Mouse (Mus musculus) adrenal gland, adult 8-10 months (tissue): ENCODE measurements around the gene Ak5. TPM values are rescaled to one million over a fixed set of nuclear protein-coding genes. Genes with fewer than 3 reads are reported as not detected.
A peak's percentile ranks its signal among the peaks of the same experiment; 100 is the strongest.
"Not testable (repeated sequence)": the region's sequence is repeated elsewhere in the genome, so short reads cannot be mapped to it uniquely, and the experiment has no call there.

Experiments used
- DNase-seq: peaks from one replicate; pipeline ENCODE4 v3.0.0; 2022
- total RNA-seq, 4 experiments: library from RNA; stranded (reverse); gene quantifications; 2 replicates each; pipeline ENCODE4 v1.2.4; 2022

The Ak5 gene
- total RNA-seq, 4 experiments from 2014 or later: 3.3 to 4.9 (median 4.7) TPM

GRCm38 (mm10) chr3:152625061-152625820, 42.9 kb downstream of the Ak5 start:
- DNase-seq: peak; percentile 10

GRCm38 (mm10) chr3:152620534-152620933, 47.6 kb downstream of the Ak5 start:
- DNase-seq: no peak

DNA sequence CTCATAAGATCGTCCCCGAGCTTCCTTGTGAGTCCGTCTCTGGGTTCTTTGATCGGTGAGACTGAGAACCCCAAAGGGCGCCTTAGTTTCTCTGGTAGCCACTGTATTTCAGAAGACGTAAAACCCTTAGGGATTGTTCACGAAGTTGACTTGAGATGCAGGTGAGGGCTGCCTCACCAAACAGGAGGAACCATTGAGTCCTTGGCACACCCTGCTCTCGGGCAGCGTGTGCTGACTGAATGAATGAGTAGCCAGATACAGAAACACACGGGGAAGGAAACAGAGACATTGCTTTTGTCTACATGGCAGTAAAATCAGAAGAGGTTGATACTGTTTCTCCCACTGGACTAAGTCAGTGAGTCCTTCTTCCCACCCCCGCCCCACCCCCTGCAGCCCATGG, 48.1 kb downstream of the Ak5 start:
- no peak for DNase-seq

- DNase-seq: no peak
Observed at GRCm38 (mm10) chr3:152609076-152609475, 59.1 kb downstream of the Ak5 start.

- DNase-seq: no peak
Observed at GRCm38 (mm10) chr3:152605849-152606248, 62.3 kb downstream of the Ak5 start.

- no peak for DNase-seq
Observed at GRCm38 (mm10) chr3:152599679-152600078, 68.5 kb downstream of the Ak5 start.

- no peak for DNase-seq
Observed at GRCm38 (mm10) chr3:152596406-152597050, 71.6 kb downstream of the Ak5 start.

GRCm38 (mm10) chr3:152592767-152593425, 75.3 kb downstream of the Ak5 start:
- DNase-seq: no peak

- no peak for DNase-seq
Observed at GRCm38 (mm10) chr3:152590491-152590890, 77.7 kb downstream of the Ak5 start.

- not testable (repeated sequence) for DNase-seq
Observed at GRCm38 (mm10) chr3:152589101-152589500, 79.1 kb downstream of the Ak5 start.

DNA sequence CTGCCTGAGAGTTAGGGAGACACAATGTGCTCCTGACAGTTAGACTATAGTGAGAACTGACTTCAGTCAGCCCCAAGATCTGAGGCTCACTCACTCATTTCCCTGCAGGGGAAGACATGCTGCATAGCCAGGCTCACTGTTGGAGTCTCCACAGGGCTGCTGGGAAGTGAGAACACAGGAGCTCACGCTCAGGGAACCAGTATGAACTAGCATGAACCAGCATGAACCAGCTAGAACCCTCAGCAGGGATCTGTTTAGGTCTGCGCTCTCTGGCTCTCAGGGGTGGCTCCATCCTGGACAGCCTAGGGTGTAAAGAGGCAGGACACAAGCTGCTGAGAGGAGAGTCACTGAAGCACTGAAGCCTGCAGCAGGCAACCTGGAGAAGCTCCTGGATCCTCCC, 81.2 kb downstream of the Ak5 start:
- DNase-seq: no peak

GRCm38 (mm10) chr3:152586191-152586590, 82.0 kb downstream of the Ak5 start:
- DNase-seq: no peak

DNA sequence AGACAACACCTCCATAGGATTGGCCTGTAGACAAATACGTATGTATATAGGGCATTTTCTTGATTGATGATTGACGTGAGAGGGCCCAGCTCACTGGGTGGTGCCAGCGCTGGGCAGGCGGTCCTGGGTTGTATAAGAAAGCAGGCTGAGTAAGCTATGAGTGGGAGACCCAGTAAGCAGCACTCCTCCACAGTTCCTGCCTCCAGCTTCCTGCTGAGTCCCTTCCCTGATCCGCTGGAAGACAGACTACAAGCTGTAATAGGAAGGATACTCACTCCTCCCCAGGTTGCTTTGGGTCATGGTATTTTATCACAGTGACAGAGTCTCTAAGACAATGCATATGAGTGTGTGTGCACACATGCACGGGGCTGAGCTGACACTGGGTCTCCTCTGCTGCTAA, 82.6 kb downstream of the Ak5 start:
- no peak for DNase-seq

DNA sequence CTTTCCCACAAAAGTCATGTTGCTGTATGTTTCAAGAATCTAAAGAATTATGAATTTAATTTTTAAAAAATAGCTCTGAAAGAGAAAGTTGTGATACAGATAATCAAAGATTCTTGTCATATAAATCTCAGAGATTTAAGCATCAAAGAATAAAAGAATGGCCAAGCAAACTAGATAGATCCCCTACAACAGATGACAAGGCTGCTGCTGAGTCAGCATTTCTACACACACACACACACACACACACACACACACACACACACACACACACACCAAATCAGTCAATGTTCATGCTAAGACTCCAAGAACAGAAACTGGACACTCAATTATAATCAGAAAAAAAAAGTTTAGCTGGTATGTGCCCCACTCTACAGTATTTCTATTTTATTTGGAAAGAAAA, 85.1 kb downstream of the Ak5 start:
- DNase-seq: no peak

DNA sequence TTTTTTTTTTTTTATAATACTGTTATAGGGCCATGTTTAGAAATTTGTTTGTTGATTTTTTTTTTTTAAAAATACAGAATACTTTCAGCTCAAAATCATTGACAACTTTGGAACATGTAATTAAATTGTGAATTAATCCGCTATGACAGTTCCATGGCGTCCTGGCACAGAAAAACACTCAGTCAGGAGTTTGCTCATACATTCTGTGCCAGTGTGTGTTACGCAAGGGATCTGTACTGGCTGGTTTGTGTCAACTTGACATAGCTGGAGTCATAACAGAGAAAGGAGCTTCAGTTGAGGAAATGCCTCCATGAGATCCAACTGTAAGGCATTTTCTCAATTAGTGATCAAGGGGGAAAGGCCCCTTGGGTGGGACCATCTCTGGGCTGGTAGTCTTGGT, 86.3 kb downstream of the Ak5 start:
- DNase-seq: not testable (repeated sequence)

DNA sequence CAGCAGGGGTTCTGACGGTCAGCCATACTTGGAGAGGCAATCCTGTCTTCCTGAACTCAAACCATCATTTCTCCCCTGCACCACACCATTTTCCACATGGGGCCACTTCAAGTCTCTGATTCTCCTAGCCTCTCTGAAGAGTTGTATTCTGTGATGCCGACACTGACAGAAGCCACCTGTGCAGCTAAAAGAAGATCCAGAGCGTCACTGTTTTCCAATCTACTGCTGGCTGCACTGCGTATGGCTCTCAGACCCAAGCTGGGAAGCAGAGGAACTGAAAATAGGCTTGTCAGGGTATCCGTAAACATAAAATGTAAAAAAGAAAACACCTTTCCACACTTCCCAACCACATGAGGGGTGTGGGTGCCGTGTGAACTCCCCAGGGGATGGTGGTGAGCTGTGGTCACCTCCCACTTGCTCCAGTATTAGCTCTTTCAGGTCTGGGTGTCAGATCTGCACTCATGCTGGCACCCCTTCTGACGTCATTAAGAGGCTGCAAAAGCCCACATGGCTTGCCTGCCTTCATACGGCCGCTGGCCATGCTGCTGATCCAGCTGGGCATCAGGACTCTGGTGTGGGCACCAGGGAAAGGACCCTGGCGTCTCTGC, 88.1 kb downstream of the Ak5 start:
- DNase-seq: no peak

DNA sequence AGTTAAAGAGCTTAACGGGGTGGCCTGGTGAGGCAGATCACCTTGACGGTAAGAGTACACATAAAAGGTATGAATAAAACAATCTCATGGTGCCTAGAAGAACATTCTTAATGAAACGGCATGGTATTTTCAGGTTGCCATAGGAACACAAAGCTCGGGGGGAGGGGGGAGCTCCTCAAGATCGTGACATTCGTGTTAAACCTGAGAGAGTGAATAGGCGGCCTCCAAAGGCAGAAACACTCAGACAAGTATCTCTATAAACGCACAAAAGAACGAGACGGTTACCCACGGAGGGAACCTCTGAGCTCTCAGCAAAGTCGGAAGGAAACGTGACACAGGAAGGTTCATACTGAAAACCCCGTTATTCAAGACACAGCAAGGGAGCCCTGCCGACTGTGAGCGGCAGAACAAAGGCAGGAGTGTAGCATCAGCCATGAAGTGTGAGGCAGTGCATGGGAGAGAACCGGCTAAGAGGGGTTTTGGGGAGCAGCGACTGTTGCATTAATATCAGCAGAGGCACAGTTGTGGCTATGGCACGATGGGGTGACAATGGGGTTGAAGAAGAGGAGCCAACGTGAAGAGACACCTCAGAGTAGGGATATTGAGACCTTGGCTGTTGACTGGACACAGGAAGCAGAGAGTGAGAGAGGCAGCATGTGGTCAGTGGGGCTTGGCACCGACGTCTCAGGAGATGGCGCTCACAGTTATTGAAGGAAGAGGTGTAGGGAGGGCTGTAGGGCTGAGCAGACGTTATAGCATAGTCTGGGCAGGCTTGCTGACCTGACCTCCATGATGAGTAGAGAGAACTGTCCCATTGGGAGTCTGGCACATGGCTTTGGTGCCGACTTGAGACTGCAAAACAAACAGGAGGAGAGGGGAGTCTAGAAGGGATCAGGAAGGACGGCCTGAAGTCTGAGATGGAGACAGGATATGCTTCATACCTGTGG, 89.6 kb downstream of the Ak5 start:
- DNase-seq: no peak

DNA sequence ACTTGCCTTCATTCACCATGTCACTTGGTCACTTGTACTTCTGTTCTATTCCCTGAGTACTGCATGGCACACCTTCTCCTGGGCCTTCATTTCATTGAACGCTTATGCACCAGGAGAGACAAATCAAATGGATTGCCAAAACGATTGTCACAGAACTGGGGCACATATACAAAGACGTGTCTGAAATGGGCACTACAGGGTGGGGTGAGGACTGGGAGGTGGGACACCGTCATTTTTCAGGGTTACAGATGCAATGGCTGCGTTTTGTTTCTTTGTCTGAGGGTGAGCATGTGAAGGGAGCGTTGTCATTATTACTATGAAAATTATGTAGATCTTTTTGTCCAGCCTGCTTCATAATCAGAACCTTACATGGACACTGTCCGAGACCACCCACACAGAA, 90.4 kb downstream of the Ak5 start:
- DNase-seq: no peak

DNA sequence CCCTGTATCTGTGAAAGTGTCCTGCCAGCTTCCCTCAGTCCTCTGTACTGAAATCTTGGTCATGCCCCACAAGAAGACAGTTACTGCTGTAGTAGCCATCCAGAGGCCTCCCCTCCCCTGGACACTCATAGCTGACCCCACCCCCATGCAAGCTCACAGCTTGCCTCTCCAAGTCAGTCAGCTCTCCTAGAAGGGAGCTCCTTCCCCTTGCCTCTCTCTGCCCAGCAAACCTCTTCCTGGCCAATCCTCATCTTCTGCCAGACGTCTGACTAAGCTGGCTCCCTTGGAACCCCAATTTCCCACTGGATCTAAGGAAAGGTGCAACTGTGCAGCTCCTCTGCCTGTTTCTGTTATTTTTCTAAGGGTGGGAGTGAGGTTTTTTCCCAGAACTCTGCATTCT, 90.9 kb downstream of the Ak5 start:
- DNase-seq: no peak

DNA sequence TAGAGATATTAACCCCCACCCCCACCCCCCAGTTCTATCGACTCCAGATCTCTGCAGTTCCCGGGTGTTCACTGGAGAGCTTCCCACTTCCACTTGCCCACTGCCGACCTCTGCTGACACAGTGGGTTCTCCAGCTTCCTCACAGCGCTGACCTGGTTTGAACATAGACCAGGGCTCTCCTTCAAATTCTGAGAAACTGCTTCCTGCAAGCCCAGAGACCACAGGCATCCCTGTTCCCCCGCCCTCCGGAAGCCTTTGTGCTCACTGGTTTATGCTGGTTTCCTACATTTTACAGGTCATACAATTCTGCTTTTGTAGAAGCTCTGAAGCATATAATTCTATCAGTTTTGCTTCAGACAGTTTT, 98.9 kb downstream of the Ak5 start:
- no peak for DNase-seq

DNA sequence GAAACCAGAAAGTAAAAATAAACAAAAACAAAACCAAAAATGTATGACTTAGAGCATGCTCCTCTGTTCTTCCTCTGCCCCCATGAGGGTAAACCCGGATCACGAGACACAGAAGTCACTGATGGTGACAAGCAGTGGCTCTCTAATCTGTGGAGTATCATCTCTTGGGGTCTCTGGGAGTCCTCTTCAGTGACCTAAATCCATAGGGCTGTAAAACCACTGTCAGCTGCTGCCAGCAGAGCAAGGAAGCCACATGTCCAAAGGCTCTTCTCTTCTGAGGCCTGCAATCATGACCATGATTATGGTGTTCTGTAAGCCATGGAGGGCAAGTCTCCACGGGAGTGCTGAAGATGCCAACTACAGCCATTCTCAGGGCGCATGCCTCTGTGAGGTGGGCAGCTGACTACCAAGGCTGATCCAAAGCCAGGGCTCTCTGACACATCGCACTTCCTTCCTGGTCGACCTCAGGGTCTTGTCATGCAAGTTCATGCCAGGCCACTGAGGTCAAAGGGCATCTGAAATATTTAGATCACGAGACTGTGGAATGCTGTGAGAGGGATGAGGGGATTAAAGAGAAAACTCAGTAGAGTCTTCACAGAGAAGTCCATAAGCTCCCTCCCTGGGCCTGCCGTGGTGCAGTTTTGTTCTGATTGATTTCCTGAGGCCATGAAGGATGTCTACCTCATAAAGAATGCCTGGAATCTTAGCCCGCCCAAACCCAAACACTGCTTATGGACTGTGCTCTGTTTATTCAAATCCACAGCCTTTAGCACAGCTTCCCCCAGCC, 99.5 kb downstream of the Ak5 start:
- DNase-seq: no peak
